Mouse (Mus musculus) C2C12 (cell line): ENCODE measurements around the gene Tril.

Experiments
- CTCF ChIP-seq: IDR thresholded peaks from one replicate; pipeline ENCODE4 v1.5.1; 2011; ENCODE audit not compliant: control insufficient read depth, insufficient read depth, insufficient read length
- FOSL1 ChIP-seq: IDR thresholded peaks from one replicate; pipeline ENCODE4 v1.8.0; 2011; ENCODE audit warnings: mild to moderate bottlenecking, low read length; ENCODE audit not compliant: poor library complexity, insufficient read depth, severe bottlenecking
- MAX ChIP-seq: IDR thresholded peaks from one replicate; pipeline ENCODE4 v1.6.1; 2011; ENCODE audit warnings: mild to moderate bottlenecking, control low read depth
- MYOD1 ChIP-seq: IDR thresholded peaks from one replicate; pipeline ENCODE4 v1.6.1; 2011; ENCODE audit warnings: low read depth; ENCODE audit not compliant: control insufficient read depth, insufficient read length
- MYOG ChIP-seq: IDR thresholded peaks from one replicate; pipeline ENCODE4 v1.6.1; 2011; ENCODE audit not compliant: control insufficient read depth, insufficient read length; ENCODE audit errors: extremely low read depth
- USF1 ChIP-seq: IDR thresholded peaks from one replicate; pipeline ENCODE4 v1.6.1; 2011; ENCODE audit warnings: low read depth, mild to moderate bottlenecking, control low read depth, moderate library complexity

- no peak for TF ChIP-seq MAX
- TF ChIP-seq MYOG = no peak
- TF ChIP-seq CTCF = no peak
- no peak for TF ChIP-seq MYOD1
- TF ChIP-seq USF1 = no peak
- no peak for TF ChIP-seq FOSL1
Measured at GRCm38 (mm10) chr6:53854226-53854625, 33.6 kb upstream of the Tril start.
